Mouse (Mus musculus): ENCODE measurements around the gene Med27.

GRCm38 (mm10) chr2:29558561-29558960, 211.9 kb downstream of the Med27 start:
- TF ChIP-seq CTCF (IDR thresholded peaks at IDR 0.05; ENCODE audit: borderline replicate concordance, control insufficient read depth, extremely low read depth, insufficient read depth, low read length, poor library complexity) (no peak), POLR2A (IDR thresholded peaks at IDR 0.05; ENCODE audit: control insufficient read depth, extremely low read depth, insufficient read depth, low read length, poor library complexity) (no peak)
